Comparison of ENCODE assay signal across 8 mouse cellular contexts in genomic region chr2:152093356-152093792, GRCm38 (mm10). TPM values are rescaled to one million over a fixed set of nuclear protein-coding genes. Genes with fewer than 3 reads are reported as not detected.
DNase-seq lines count a peak whose midpoint lies in the region; ATAC-seq and TF ChIP-seq lines count a peak whose summit lies in the region.

No protein-coding gene starts in this region.

- peak overlapping the region; percentile 57 for H3K4me3 ChIP-seq in heart, embryonic 10.5 days
- peak overlapping the region; percentile 81 for H3K4me3 ChIP-seq in ES-Bruce4 (ENCODE audit: low read depth, low read length)
- H3K4me3 ChIP-seq in embryonic facial prominence, embryonic 11.5 days (ENCODE audit: low read depth, low read length): peak overlapping the region; percentile 34
- peak overlapping the region; percentile 40 for H3K4me3 ChIP-seq in intestine, embryonic 15.5 days (replicated peaks)
- H3K4me3 ChIP-seq in midbrain, postnatal 0 days (ENCODE audit: low read depth, low read length): peak overlapping the region; percentile 33

- 2% methylated on average over 60 of the region's 60 CpGs for WGBS in heart, embryonic 10.5 days
- 2% methylated on average over 60 of the region's 60 CpGs for WGBS in embryonic facial prominence, embryonic 11.5 days
- 2% methylated on average over 60 of the region's 60 CpGs for whole genome bisulfite sequencing in intestine, embryonic 15.5 days
- WGBS in midbrain, postnatal 0 days: 2% methylated on average over 50 of the region's 60 CpGs

- peaks cover 24% of the 10 kb centered on the region for H3K4me1 ChIP-seq in heart, embryonic 10.5 days
- peaks cover 17% of the 10 kb centered on the region for H3K4me1 ChIP-seq in ES-Bruce4 (ENCODE audit: control insufficient read depth, insufficient read depth, low read length)
- H3K4me1 ChIP-seq in embryonic facial prominence, embryonic 11.5 days (ENCODE audit: control insufficient read depth, insufficient read depth, low read length): peaks cover 8% of the 10 kb centered on the region
- H3K4me1 ChIP-seq in intestine, embryonic 15.5 days (replicated peaks): peaks cover 17% of the 10 kb centered on the region
- H3K4me1 ChIP-seq in midbrain, postnatal 0 days (ENCODE audit: insufficient read depth, low read length): peaks cover 3% of the 10 kb centered on the region; the same call in 1 of the 2 replicates

- H3K4me2 ChIP-seq in embryonic facial prominence, embryonic 11.5 days (ENCODE audit: low read depth, low read length): peak overlapping the region; percentile 57
- H3K4me2 ChIP-seq in intestine, embryonic 15.5 days (replicated peaks): peak overlapping the region; percentile 72
- H3K4me2 ChIP-seq in midbrain, postnatal 0 days (ENCODE audit: low read depth, low read length, poor library complexity, severe bottlenecking): peak overlapping the region; percentile 43

- H3K9ac ChIP-seq in ES-Bruce4 (ENCODE audit: low read depth, poor library complexity, severe bottlenecking): peak overlapping the region; percentile 87
- H3K9ac ChIP-seq in embryonic facial prominence, embryonic 11.5 days (replicated peaks; ENCODE audit: low read length): peak overlapping the region; percentile 10; the same call in 1 of the 2 replicates
- peak overlapping the region; percentile 14; the same call in 1 of the 2 replicates for H3K9ac ChIP-seq in intestine, embryonic 15.5 days
- H3K9ac ChIP-seq in midbrain, postnatal 0 days (replicated peaks; ENCODE audit: low read length, poor library complexity, severe bottlenecking): no peak overlapping the region; the same call in 1 of the 2 replicates

- ATAC-seq in embryonic facial prominence, embryonic 11.5 days (replicated peaks; ENCODE audit: insufficient number of reproducible peaks, low FRiP score, low TSS enrichment, low read depth): no peak
- peak; percentile 44; the same call in 1 of the 2 replicates for ATAC-seq in intestine, embryonic 15.5 days
- peak; percentile 45 for ATAC-seq in midbrain, postnatal 0 days (ENCODE audit: low FRiP score)

- TF ChIP-seq EP300 in ES-Bruce4 (IDR thresholded peaks at IDR 0.05; ENCODE audit: insufficient read depth, low read depth, low read length): 0 out of 2 replicates have a peak, but pooled peaks have one; percentile 24

- no peak for DNase-seq in heart, embryonic 10.5 days (ENCODE audit: low spot score)
- DNase-seq in heart, adult 8-10 months (ENCODE audit: low spot score): no peak
- peak; percentile 49 for DNase-seq in embryonic facial prominence, embryonic 11.5 days (ENCODE audit: low spot score)
- DNase-seq in midbrain, postnatal 0 days (ENCODE audit: low spot score): no peak
- DNase-seq in urinary bladder, postnatal 25 days (ENCODE audit: low spot score): no peak
- no peak for DNase-seq in gastrocnemius, postnatal 4 days (ENCODE audit: low spot score in 2 of 2)

- no peaks in the 10 kb centered on the region for H3K9me3 ChIP-seq in heart, embryonic 10.5 days
- H3K9me3 ChIP-seq in ES-Bruce4 (replicated peaks; ENCODE audit: control insufficient read depth, insufficient read depth, low read length, poor library complexity, severe bottlenecking): no peaks in the 10 kb centered on the region
- no peaks in the 10 kb centered on the region for H3K9me3 ChIP-seq in embryonic facial prominence, embryonic 11.5 days (replicated peaks; ENCODE audit: control insufficient read depth, low read length)
- H3K9me3 ChIP-seq in intestine, embryonic 15.5 days: no peaks in the 10 kb centered on the region
- H3K9me3 ChIP-seq in midbrain, postnatal 0 days (ENCODE audit: low read length): no peaks in the 10 kb centered on the region

- TF ChIP-seq CTCF in ES-Bruce4 (IDR thresholded peaks at IDR 0.05; ENCODE audit: low read depth, low read length): no peak
- no peak for TF ChIP-seq CTCF in midbrain, postnatal 0 days (IDR thresholded peaks at IDR 0.05)

- H3K27ac ChIP-seq in heart, embryonic 10.5 days: peak overlapping the region; percentile 36; the same call in 1 of the 2 replicates
- H3K27ac ChIP-seq in ES-Bruce4 (ENCODE audit: insufficient read depth, low read length): peak overlapping the region; percentile 74
- H3K27ac ChIP-seq in embryonic facial prominence, embryonic 11.5 days (replicated peaks; ENCODE audit: low read depth, low read length): no peak overlapping the region
- no peak overlapping the region for H3K27ac ChIP-seq in intestine, embryonic 15.5 days
- H3K27ac ChIP-seq in midbrain, postnatal 0 days (ENCODE audit: low read depth, low read length): 0 out of 2 replicates have a peak overlapping the region, but pooled peaks have one; percentile 26

- H3K36me3 ChIP-seq in heart, embryonic 10.5 days: no peaks in the 10 kb centered on the region
- H3K36me3 ChIP-seq in ES-Bruce4 (ENCODE audit: control insufficient read depth, insufficient read depth, low read length, poor library complexity, severe bottlenecking): no peaks in the 10 kb centered on the region
- no peaks in the 10 kb centered on the region for H3K36me3 ChIP-seq in embryonic facial prominence, embryonic 11.5 days (replicated peaks; ENCODE audit: control insufficient read depth, insufficient read depth, low read depth, low read length)
- no peaks in the 10 kb centered on the region for H3K36me3 ChIP-seq in intestine, embryonic 15.5 days
- H3K36me3 ChIP-seq in midbrain, postnatal 0 days (ENCODE audit: insufficient read depth, low read length): no peaks in the 10 kb centered on the region

- TF ChIP-seq POLR2A in ES-Bruce4 (IDR thresholded peaks at IDR 0.05; ENCODE audit: insufficient read depth, low read length): peak; percentile 79

- peaks cover 96% of the 10 kb centered on the region for H3K27me3 ChIP-seq in heart, embryonic 10.5 days (ENCODE audit: insufficient read depth, poor library complexity, severe bottlenecking)
- no peaks in the 10 kb centered on the region for H3K27me3 ChIP-seq in ES-Bruce4 (ENCODE audit: control insufficient read depth, insufficient read depth, low read length, poor library complexity, severe bottlenecking)
- H3K27me3 ChIP-seq in embryonic facial prominence, embryonic 11.5 days (ENCODE audit: control insufficient read depth, insufficient read depth, low read length): peaks cover 35% of the 10 kb centered on the region
- peaks cover 64% of the 10 kb centered on the region for H3K27me3 ChIP-seq in intestine, embryonic 15.5 days (replicated peaks)
- no peaks in the 10 kb centered on the region for H3K27me3 ChIP-seq in midbrain, postnatal 0 days (ENCODE audit: insufficient read depth, low read length)

RNA-seq across cellular contexts. Expression of gene Srxn1, which starts 11.9 kb away (rescaled TPM):
- polyA plus RNA-seq in heart, embryonic 10.5 days (2016; fragmentation: Nextera tagmentation; extraction: Ambion mirVana): 8.1 and 9.1 TPM in 2 replicates
- total RNA-seq in heart, adult 8-10 months (2022): 10 to 100 TPM; 19.5 to 33.1 (median 28.9) TPM
- 18.1 TPM in 2 replicates for polyA plus RNA-seq in ES-Bruce4 (2011; ENCODE audit: insufficient read depth, insufficient read length, low read depth, missing spikeins)
- 10.0 and 10.6 TPM in 2 replicates for polyA plus RNA-seq in embryonic facial prominence, embryonic 11.5 days (2014; fragmentation: Nextera tagmentation; extraction: Ambion mirVana)
- polyA plus RNA-seq in intestine, embryonic 15.5 days (2015; fragmentation: Nextera tagmentation; extraction: Ambion mirVana): 21.7 and 23.5 TPM in 2 replicates
- total RNA-seq in midbrain, postnatal 0 days (2014; rRNA removed): 24.5 and 46.1 TPM in 2 replicates
- polyA plus RNA-seq in midbrain, postnatal 0 days (2015; fragmentation: Nextera tagmentation; extraction: Ambion mirVana): 24.8 and 29.5 TPM in 2 replicates
- 10 to 100 TPM; 13.4 to 14.8 TPM for total RNA-seq in gastrocnemius, postnatal 4 days (2021)

RNA-seq across cellular contexts. Expression of gene Scrt2, which starts 12.0 kb away (rescaled TPM):
- not detected in 2 replicates for polyA plus RNA-seq in heart, embryonic 10.5 days (2016; fragmentation: Nextera tagmentation; extraction: Ambion mirVana)
- total RNA-seq in heart, adult 8-10 months (2022): not detected
- polyA plus RNA-seq in ES-Bruce4 (2011; ENCODE audit: insufficient read depth, insufficient read length, low read depth, missing spikeins): 0.18 and 0.32 TPM in 2 replicates
- polyA plus RNA-seq in embryonic facial prominence, embryonic 11.5 days (2014; fragmentation: Nextera tagmentation; extraction: Ambion mirVana): 1.9 and 2.6 TPM in 2 replicates
- 0.04 and 0.06 TPM in 2 replicates for polyA plus RNA-seq in intestine, embryonic 15.5 days (2015; fragmentation: Nextera tagmentation; extraction: Ambion mirVana)
- total RNA-seq in midbrain, postnatal 0 days (2014; rRNA removed): 6.7 and 10.8 TPM in 2 replicates
- 2.2 and 2.3 TPM in 2 replicates for polyA plus RNA-seq in midbrain, postnatal 0 days (2015; fragmentation: Nextera tagmentation; extraction: Ambion mirVana)
- total RNA-seq in gastrocnemius, postnatal 4 days (2021): not detected

RNA-seq across cellular contexts. Expression of gene Tcf15, which starts 50.0 kb away (rescaled TPM):
- polyA plus RNA-seq in heart, embryonic 10.5 days (2016; fragmentation: Nextera tagmentation; extraction: Ambion mirVana): 1.9 and 7.2 TPM in 2 replicates
- 10 to 100 TPM; 21.1 to 47.5 (median 28.5) TPM for total RNA-seq in heart, adult 8-10 months (2022)
- 8.3 and 8.5 TPM in 2 replicates for polyA plus RNA-seq in ES-Bruce4 (2011; ENCODE audit: insufficient read depth, insufficient read length, low read depth, missing spikeins)
- 11.3 and 12.2 TPM in 2 replicates for polyA plus RNA-seq in embryonic facial prominence, embryonic 11.5 days (2014; fragmentation: Nextera tagmentation; extraction: Ambion mirVana)
- polyA plus RNA-seq in intestine, embryonic 15.5 days (2015; fragmentation: Nextera tagmentation; extraction: Ambion mirVana): 10.3 and 10.4 TPM in 2 replicates
- 2.7 TPM in 1 of 2 replicates, not detected in the other for total RNA-seq in midbrain, postnatal 0 days (2014; rRNA removed)
- 0.58 and 0.90 TPM in 2 replicates for polyA plus RNA-seq in midbrain, postnatal 0 days (2015; fragmentation: Nextera tagmentation; extraction: Ambion mirVana)
- 10 to 100 TPM; 18.4 to 21.9 TPM for total RNA-seq in gastrocnemius, postnatal 4 days (2021)

Comparison
In these comparisons a context has a peak if more than half of its experiments do, and no peak if none do; other contexts are left out.
1. H3K27ac ChIP-seq: peak in heart, embryonic 10.5 days (single experiment), ES-Bruce4 (single experiment) and midbrain, postnatal 0 days (single experiment); none in embryonic facial prominence, embryonic 11.5 days (single experiment) and intestine, embryonic 15.5 days (single experiment).
2. Peak in every context shown above with its lines, with median percentiles within 50 percentile points of each other: H3K4me3 ChIP-seq and H3K4me2 ChIP-seq.